Mouse (Mus musculus): ENCODE measurements around the gene Ndufaf1. TPM values are rescaled to one million over a fixed set of nuclear protein-coding genes. Genes with fewer than 3 reads are reported as not detected.
"Not testable (repeated sequence)": the region's sequence is repeated elsewhere in the genome, so short reads cannot be mapped to it uniquely, and the experiment has no call there.

Ndufaf1 gene
- polyA plus RNA-seq, 2 experiments, result 18.8 to 44.0 TPM

- no peak overlapping the region for H3K27ac ChIP-seq (replicated peaks; ENCODE audit: low read depth, low read length)
- WGBS, result 90% methylated on average over 5 of the region's 5 CpGs
- no peak for TF ChIP-seq POLR2A (IDR thresholded peaks at IDR 0.05; ENCODE audit: borderline replicate concordance, extremely low read depth, insufficient read depth, insufficient read length)
- ATAC-seq (ENCODE audit: low FRiP score, low read depth) (no peak), DNase-seq (ENCODE audit: low spot score) (no peak)
- no peak overlapping the region for H3K4me2 ChIP-seq (replicated peaks; ENCODE audit: low read depth, low read length, severe bottlenecking)
- no peak overlapping the region for H3K4me3 ChIP-seq (replicated peaks; ENCODE audit: low read length)
- H3K4me1 ChIP-seq (ENCODE audit: control insufficient read depth, insufficient read depth, low read length), result no peaks in the 10 kb centered on the region
- no peak overlapping the region for H3K9ac ChIP-seq (ENCODE audit: low read depth, low read length, severe bottlenecking)
- peaks cover 86% of the 10 kb centered on the region for H3K36me3 ChIP-seq (ENCODE audit: control insufficient read depth, insufficient read depth, low read length)
- no peaks in the 10 kb centered on the region for H3K27me3 ChIP-seq (ENCODE audit: control insufficient read depth, insufficient read depth, low read length)
- H3K9me3 ChIP-seq (ENCODE audit: control insufficient read depth, low read length), result no peaks in the 10 kb centered on the region
These were observed 18.4 kb downstream of the Ndufaf1 start for GRCm38 (mm10) chr2:119644254-119644653.

- DNase-seq (ENCODE audit: low spot score), result no peak
- 97% methylated on average over 5 of the region's 5 CpGs for WGBS
- H3K36me3 ChIP-seq (ENCODE audit: control insufficient read depth, insufficient read depth, low read length), result peaks cover 84% of the 10 kb centered on the region
These were observed 21.3 kb downstream of the Ndufaf1 start for GRCm38 (mm10) chr2:119641214-119641912.

GRCm38 (mm10) chr2:119636781-119637180, 25.8 kb downstream of the Ndufaf1 start:
- Histone ChIP-seq H3K27me3 (ENCODE audit: control insufficient read depth, insufficient read depth, low read length) (no peaks in the 10 kb centered on the region), H3K9ac (ENCODE audit: low read depth, low read length, severe bottlenecking) (no peak overlapping the region), H3K9me3 (ENCODE audit: control insufficient read depth, low read length) (no peaks in the 10 kb centered on the region), H3K27ac (replicated peaks; ENCODE audit: low read depth, low read length) (no peak overlapping the region), H3K4me1 (ENCODE audit: control insufficient read depth, insufficient read depth, low read length) (no peaks in the 10 kb centered on the region), H3K36me3 (ENCODE audit: control insufficient read depth, insufficient read depth, low read length) (peaks cover 87% of the 10 kb centered on the region), H3K4me2 (replicated peaks; ENCODE audit: low read depth, low read length, severe bottlenecking) (no peak overlapping the region), H3K4me3 (replicated peaks; ENCODE audit: low read length) (no peak overlapping the region)
- DNase-seq (ENCODE audit: low spot score), result no peak
- 87% methylated on average over 1 of the region's 1 CpGs for WGBS
- TF ChIP-seq POLR2A (IDR thresholded peaks at IDR 0.05; ENCODE audit: borderline replicate concordance, extremely low read depth, insufficient read depth, insufficient read length), result no peak
- ATAC-seq (ENCODE audit: low FRiP score, low read depth), result no peak

More at GRCm38 (mm10) chr2:119641214-119641912, 21.3 kb downstream of the Ndufaf1 start:
- Histone ChIP-seq H3K4me3 (replicated peaks; ENCODE audit: low read length) (no peak overlapping the region), H3K9me3 (ENCODE audit: control insufficient read depth, low read length) (no peaks in the 10 kb centered on the region), H3K4me2 (replicated peaks; ENCODE audit: low read depth, low read length, severe bottlenecking) (no peak overlapping the region), H3K27me3 (ENCODE audit: control insufficient read depth, insufficient read depth, low read length) (no peaks in the 10 kb centered on the region), H3K27ac (replicated peaks; ENCODE audit: low read depth, low read length) (no peak overlapping the region), H3K9ac (ENCODE audit: low read depth, low read length, severe bottlenecking) (no peak overlapping the region), H3K4me1 (ENCODE audit: control insufficient read depth, insufficient read depth, low read length) (no peaks in the 10 kb centered on the region)
- no peak for TF ChIP-seq POLR2A (IDR thresholded peaks at IDR 0.05; ENCODE audit: borderline replicate concordance, extremely low read depth, insufficient read depth, insufficient read length)
- ATAC-seq (ENCODE audit: low FRiP score, low read depth), result no peak

- Histone ChIP-seq H3K9ac (ENCODE audit: low read depth, low read length, severe bottlenecking) (no peak overlapping the region), H3K36me3 (ENCODE audit: control insufficient read depth, insufficient read depth, low read length) (peaks cover 25% of the 10 kb centered on the region), H3K9me3 (ENCODE audit: control insufficient read depth, low read length) (no peaks in the 10 kb centered on the region), H3K4me2 (replicated peaks; ENCODE audit: low read depth, low read length, severe bottlenecking) (peak overlapping the region; percentile 2; the same call in 1 of the 2 replicates), H3K4me1 (ENCODE audit: control insufficient read depth, insufficient read depth, low read length) (peaks cover 8% of the 10 kb centered on the region; the same call in 1 of the 2 replicates), H3K4me3 (replicated peaks; ENCODE audit: low read length) (no peak overlapping the region), H3K27me3 (ENCODE audit: control insufficient read depth, insufficient read depth, low read length) (no peaks in the 10 kb centered on the region), H3K27ac (replicated peaks; ENCODE audit: low read depth, low read length) (no peak overlapping the region)
- WGBS, result 95% methylated on average over 2 of the region's 2 CpGs
- ATAC-seq (ENCODE audit: low FRiP score, low read depth) (no peak), DNase-seq (ENCODE audit: low spot score) (no peak)
- no peak for TF ChIP-seq POLR2A (IDR thresholded peaks at IDR 0.05; ENCODE audit: borderline replicate concordance, extremely low read depth, insufficient read depth, insufficient read length)
These were observed 41.3 kb downstream of the Ndufaf1 start for GRCm38 (mm10) chr2:119621302-119621701.

GRCm38 (mm10) chr2:119619002-119619401, 43.6 kb downstream of the Ndufaf1 start:
- not testable (repeated sequence) for ATAC-seq (ENCODE audit: low FRiP score, low read depth); H3K27me3 ChIP-seq (ENCODE audit: control insufficient read depth, insufficient read depth, low read length); H3K9me3 ChIP-seq (ENCODE audit: control insufficient read depth, low read length); H3K36me3 ChIP-seq (ENCODE audit: control insufficient read depth, insufficient read depth, low read length); DNase-seq (ENCODE audit: low spot score); H3K4me1 ChIP-seq (ENCODE audit: control insufficient read depth, insufficient read depth, low read length)
- Histone ChIP-seq H3K27ac (replicated peaks; ENCODE audit: low read depth, low read length) (0 out of 2 replicates have a peak overlapping the region, but pooled peaks have one; percentile 53), H3K4me3 (replicated peaks; ENCODE audit: low read length) (peak overlapping the region; percentile 65), H3K4me2 (replicated peaks; ENCODE audit: low read depth, low read length, severe bottlenecking) (peak overlapping the region; percentile 63), H3K9ac (ENCODE audit: low read depth, low read length, severe bottlenecking) (peak overlapping the region; percentile 55)
- 12% methylated on average over 6 of the region's 6 CpGs for WGBS
